22 mouse cellular contexts compared by ENCODE assay signal in the genomic region with DNA sequence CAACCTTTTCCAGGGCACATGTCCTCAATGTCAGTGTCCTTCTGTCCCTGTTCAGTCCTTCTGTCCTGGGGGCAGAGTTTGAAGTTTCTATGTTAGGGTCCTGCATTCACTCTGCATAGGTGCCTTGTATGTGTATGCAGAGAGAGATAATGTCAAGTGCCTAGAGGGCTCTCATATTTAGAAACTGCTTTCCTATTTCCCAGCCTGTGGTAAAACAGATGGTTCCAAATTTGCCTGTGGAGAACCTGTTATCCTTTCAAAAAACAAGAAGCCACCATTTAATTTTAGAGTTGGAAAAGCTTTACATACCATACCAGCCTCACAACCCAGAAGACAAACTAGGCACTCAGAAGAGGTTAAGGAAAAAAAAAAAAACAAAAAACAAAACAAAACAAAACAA. TPM values are rescaled to one million over a fixed set of nuclear protein-coding genes. Genes with fewer than 3 reads are reported as not detected.
DNase-seq lines count a peak whose midpoint lies in the region; ATAC-seq and TF ChIP-seq lines count a peak whose summit lies in the region.
"Had no signal": no experiment of that assay in that cellular context is flagged by ENCODE, and none has a peak within 500 bp of the region (broad histone marks: within the 10 kb centered on the region; RNA-seq: fewer than 3 reads in every experiment).

No protein-coding gene starts in this region.

- ATAC-seq in cerebellum, adult (ENCODE audit: insufficient number of reproducible peaks, low FRiP score, low TSS enrichment) = peak; percentile 50; the same call in 1 of the 2 replicates
- ATAC-seq in liver, embryonic 11.5 days (replicated peaks; ENCODE audit: low FRiP score) = no peak
- ATAC-seq: forebrain, embryonic 14.5 days; forebrain, embryonic 16.5 days had no signal

- H3K9me3 ChIP-seq in liver, embryonic 11.5 days (ENCODE audit: control insufficient read depth, low read length) = no peaks in the 10 kb centered on the region
- H3K9me3 ChIP-seq: embryonic facial prominence, embryonic 13.5 days; embryonic facial prominence, embryonic 15.5 days; forebrain, embryonic 10.5 days; forebrain, embryonic 12.5 days had no signal

- H3K27me3 ChIP-seq in liver, adult 2 months (ENCODE audit: control insufficient read depth, insufficient read depth, low read length) = no peaks in the 10 kb centered on the region
- H3K27me3 ChIP-seq in liver, embryonic 11.5 days (replicated peaks; ENCODE audit: control insufficient read depth, insufficient read depth, low read length) = no peaks in the 10 kb centered on the region
- H3K27me3 ChIP-seq: embryonic facial prominence, embryonic 13.5 days; embryonic facial prominence, embryonic 15.5 days had no signal

- H3K27ac ChIP-seq in liver, adult 2 months (replicated peaks; ENCODE audit: insufficient read depth, low read depth, low read length) = peak overlapping the region; percentile 66
- no peak overlapping the region for H3K27ac ChIP-seq in liver, embryonic 11.5 days (ENCODE audit: low read depth, low read length)
- H3K27ac ChIP-seq: embryonic facial prominence, embryonic 13.5 days; embryonic facial prominence, embryonic 15.5 days; forebrain, embryonic 10.5 days; forebrain, embryonic 12.5 days had no signal

- no peak overlapping the region for H3K4me2 ChIP-seq in liver, embryonic 11.5 days
- H3K4me2 ChIP-seq: embryonic facial prominence, embryonic 13.5 days; embryonic facial prominence, embryonic 15.5 days; forebrain, embryonic 12.5 days had no signal

- H3K79me2 ChIP-seq in liver, adult 2 months (ENCODE audit: control insufficient read depth, insufficient read depth, low read length) = peaks cover 28% of the 10 kb centered on the region

- no peak for TF ChIP-seq CTCF in liver, adult 2 months (IDR thresholded peaks at IDR 0.05; ENCODE audit: low read depth, low read length)

- H3K4me3 ChIP-seq in liver, adult 2 months (ENCODE audit: insufficient read depth, low read depth, low read length) = no peak overlapping the region
- H3K4me3 ChIP-seq in liver, embryonic 11.5 days (ENCODE audit: low read depth, low read length) = no peak overlapping the region
- H3K4me3 ChIP-seq: embryonic facial prominence, embryonic 13.5 days; embryonic facial prominence, embryonic 15.5 days; erythroblast, embryonic 14.5 days; forebrain, embryonic 10.5 days; forebrain, embryonic 12.5 days had no signal

- TF ChIP-seq POLR2A in liver, adult 2 months (IDR thresholded peaks at IDR 0.05; ENCODE audit: extremely low read depth, insufficient read depth, low read length) = no peak

- DNase-seq in cerebellum, postnatal 10 days = no peak
- DNase-seq in cerebellum, adult 9-10 months = peak; percentile 59
- no peak for DNase-seq in cerebellum, adult 8-10 months
- DNase-seq in liver, adult 2 months (ENCODE audit: extremely low read depth, low read depth, low spot score) = no peak
- no peak for DNase-seq in liver, embryonic 11.5 days (ENCODE audit: low spot score)
- DNase-seq in frontal cortex, postnatal 10 days (ENCODE audit: low spot score in 2 of 2) = no peak
- DNase-seq: adrenal gland, adult 2 months; adrenal gland, postnatal 10 days; adrenal gland, postnatal 25 days; B cell, adult 2 months; cerebellum, adult 18-20 months; cerebellum, postnatal 14 days; cerebellum, postnatal 36 days; embryo, embryonic 11 days had no signal

- peaks cover 21% of the 10 kb centered on the region for H3K4me1 ChIP-seq in liver, adult 2 months (ENCODE audit: control insufficient read depth, insufficient read depth, low read length)
- H3K4me1 ChIP-seq in liver, embryonic 11.5 days (replicated peaks; ENCODE audit: control insufficient read depth, insufficient read depth, low read length) = peaks cover 38% of the 10 kb centered on the region

- H3K36me3 ChIP-seq in liver, adult 2 months (ENCODE audit: control insufficient read depth, insufficient read depth, low read length) = no peaks in the 10 kb centered on the region
- no peaks in the 10 kb centered on the region for H3K36me3 ChIP-seq in liver, embryonic 11.5 days (ENCODE audit: control insufficient read depth, insufficient read depth, low read length)
- H3K36me3 ChIP-seq: embryonic facial prominence, embryonic 13.5 days; embryonic facial prominence, embryonic 15.5 days; forebrain, embryonic 10.5 days; forebrain, embryonic 12.5 days had no signal

- H3K9ac ChIP-seq in liver, adult 2 months (ENCODE audit: low read depth, low read length) = no peak overlapping the region
- no peak overlapping the region for H3K9ac ChIP-seq in liver, embryonic 11.5 days (ENCODE audit: low read depth, low read length)
- H3K9ac ChIP-seq: embryonic facial prominence, embryonic 13.5 days; embryonic facial prominence, embryonic 15.5 days; forebrain, embryonic 12.5 days had no signal

RNA-seq across cellular contexts. Expression of gene Lgr4, which starts 32.1 kb away (rescaled TPM):
- 53.9 and 61.8 TPM in 2 replicates for total RNA-seq in liver, adult 2 months (2014; rRNA removed)
- polyA plus RNA-seq in liver, adult 2 months (2012; rRNA removed) = 16.9 and 19.3 TPM in 2 replicates
- 9.5 and 10.0 TPM in 2 replicates for polyA plus RNA-seq in liver, embryonic 11.5 days (2014; fragmentation: Nextera tagmentation; extraction: Ambion mirVana)

RNA-seq across cellular contexts. Expression of gene Lin7c, which starts 58.9 kb away (rescaled TPM):
- total RNA-seq in liver, adult 2 months (2014; rRNA removed) = 32.6 and 35.8 TPM in 2 replicates
- polyA plus RNA-seq in liver, adult 2 months (2012; rRNA removed) = 5.3 and 5.4 TPM in 2 replicates
- 44.4 and 53.4 TPM in 2 replicates for polyA plus RNA-seq in liver, embryonic 11.5 days (2014; fragmentation: Nextera tagmentation; extraction: Ambion mirVana)
